Mouse (Mus musculus) testis, adult 2 months (tissue): Measurements from ENCODE around the gene Rell1.

Source experiments
- CTCF ChIP-seq: fragments of 200-500 bp; IDR thresholded peaks from 2 replicates; pipeline ENCODE4 v1.5.1; 2012; ENCODE audit warnings: low read depth, mild to moderate bottlenecking, inconsistent platforms, low read length, moderate library complexity; ENCODE audit not compliant: control insufficient read depth, insufficient read depth, insufficient replicate concordance
- POLR2A ChIP-seq: fragments of 200-500 bp; IDR thresholded peaks from 2 replicates; pipeline ENCODE4 v1.6.1; 2012; ENCODE audit warnings: low read depth, mild to moderate bottlenecking, inconsistent platforms, low read length, moderate library complexity; ENCODE audit not compliant: control insufficient read depth

- TF ChIP-seq CTCF (no peak), POLR2A (no peak)
Measured at GRCm38 (mm10) chr5:63930824-63931358, 37.8 kb downstream of the Rell1 start.
